Mouse (Mus musculus) MEL (cell line): ENCODE measurements around the gene Pptc7. TPM values are rescaled to one million over a fixed set of nuclear protein-coding genes. Genes with fewer than 3 reads are reported as not detected.

Source experiments
- DNase-seq: peaks from one replicate; pipeline ENCODE4 v3.0.0; 2011; ENCODE audit warnings: low read depth, low spot score
- H3K27ac ChIP-seq: 2 replicates; pipeline ENCODE4 v1.5.1; 2012; ENCODE audit warnings: low read depth, mild to moderate bottlenecking, control low read depth, low read length, moderate library complexity; ENCODE audit not compliant: control insufficient read depth
- H3K27me3 ChIP-seq, 2 experiments: fragments of 150-350 bp in 1 of 2; sonication (generic) in 1 of 2; 2 replicates each; pipeline ENCODE4 v1.6.1; 2012; ENCODE audit warnings: low read length in 2 of 2, mild to moderate bottlenecking in 2 of 2, improper control_type of control experiment in 1 of 2, moderate library complexity in 1 of 2; ENCODE audit not compliant: insufficient read depth in 2 of 2, control insufficient read depth in 1 of 2
- H3K36me3 ChIP-seq, 2 experiments: 2 replicates each; pipeline ENCODE4 v1.6.1; 2012 to 2014; ENCODE audit warnings: low read length in 2 of 2, improper control_type of control experiment in 1 of 2, inconsistent platforms in 1 of 2, mild to moderate bottlenecking in 1 of 2; ENCODE audit not compliant: insufficient read depth in 2 of 2, control insufficient read depth in 1 of 2
- H3K4me1 ChIP-seq, 2 experiments: fragments of 150-350 bp in 1 of 2; sonication (generic) in 1 of 2; 2 replicates each; pipeline ENCODE4 v1.6.1; 2012; ENCODE audit warnings: low read length in 2 of 2, improper control_type of control experiment in 1 of 2, mild to moderate bottlenecking in 1 of 2; ENCODE audit not compliant: insufficient read depth in 2 of 2, control insufficient read depth in 1 of 2
- H3K4me3 ChIP-seq, 2 experiments: fragments of 150-350 bp in 1 of 2; sonication (generic) in 1 of 2; 2 replicates each; pipeline ENCODE4 v1.5.1; 2012; ENCODE audit warnings: low read depth in 2 of 2, low read length in 2 of 2, mild to moderate bottlenecking in 2 of 2, moderate library complexity in 2 of 2, control low read depth in 1 of 2, improper control_type of control experiment in 1 of 2; ENCODE audit not compliant: control insufficient read depth in 1 of 2, insufficient read depth in 1 of 2
- H3K79me2 ChIP-seq: 2 replicates; pipeline ENCODE4 v1.6.1; 2012; ENCODE audit warnings: mild to moderate bottlenecking, low read length, moderate library complexity; ENCODE audit not compliant: control insufficient read depth, poor library complexity, insufficient read depth
- H3K9ac ChIP-seq: 2 replicates; pipeline ENCODE4 v1.6.1; 2012; ENCODE audit warnings: low read depth, mild to moderate bottlenecking, control low read depth, low read length, moderate library complexity; ENCODE audit not compliant: control insufficient read depth, poor library complexity, severe bottlenecking
- H3K9me3 ChIP-seq: fragments of 150-350 bp; sonication (generic); replicated peaks from 2 replicates; pipeline ENCODE4 v1.6.1; 2012; ENCODE audit warnings: mild to moderate bottlenecking, low read length, improper control_type of control experiment, moderate library complexity; ENCODE audit not compliant: insufficient read depth
- CHD2 ChIP-seq: IDR thresholded peaks from 2 replicates; pipeline ENCODE4 v1.6.1; 2011; ENCODE audit warnings: low read length, improper control_type of control experiment
- CTCF ChIP-seq, 3 experiments: IDR thresholded peaks in 2 of 3; conservative IDR thresholded peaks in 1 of 3; 2 replicates each; pipeline ENCODE4 v1.5.1; 2011 to 2012; ENCODE audit warnings: low read length in 3 of 3, low read depth in 2 of 3, mild to moderate bottlenecking in 2 of 3, improper control_type of control experiment in 1 of 3, inconsistent platforms in 1 of 3, mixed read lengths in 1 of 3, moderate library complexity in 1 of 3; ENCODE audit not compliant: control insufficient read depth in 1 of 3, insufficient read depth in 1 of 3, poor library complexity in 1 of 3, severe bottlenecking in 1 of 3
- EP300 ChIP-seq, 2 experiments: IDR thresholded peaks; 2 replicates each; pipeline ENCODE4 v1.6.1; 2011; ENCODE audit warnings: improper control_type of control experiment in 2 of 2, low read length in 2 of 2, low read depth in 1 of 2, mild to moderate bottlenecking in 1 of 2
- KAT2A ChIP-seq: conservative IDR thresholded peaks from 2 replicates; pipeline ENCODE4 v1.6.1; 2012; ENCODE audit warnings: low read depth, low read length, improper control_type of control experiment, inconsistent platforms
- MAFK ChIP-seq: IDR thresholded peaks from 2 replicates; pipeline ENCODE4 v1.6.1; 2011; ENCODE audit warnings: low read depth, mild to moderate bottlenecking, low read length, improper control_type of control experiment, borderline replicate concordance
- MAX ChIP-seq: IDR thresholded peaks from 2 replicates; pipeline ENCODE4 v1.6.1; 2011; ENCODE audit warnings: low read length, improper control_type of control experiment
- MYC ChIP-seq: IDR thresholded peaks from 2 replicates; pipeline ENCODE4 v1.6.1; 2011; ENCODE audit warnings: low read depth, mild to moderate bottlenecking, low read length, improper control_type of control experiment, moderate library complexity
- NELFE ChIP-seq: IDR thresholded peaks from 2 replicates; pipeline ENCODE4 v1.6.1; 2011; ENCODE audit warnings: low read depth, low read length, improper control_type of control experiment
- NRF1 ChIP-seq: IDR thresholded peaks from 2 replicates; pipeline ENCODE4 v1.6.1; 2014; ENCODE audit warnings: low read depth, mild to moderate bottlenecking, inconsistent platforms, low read length, improper control_type of control experiment, moderate library complexity; ENCODE audit not compliant: poor library complexity, insufficient read depth, severe bottlenecking
- POLR2AphosphoS2 ChIP-seq: IDR thresholded peaks from 2 replicates; pipeline ENCODE4 v1.6.1; 2011; ENCODE audit warnings: low read length, improper control_type of control experiment
- POLR2AphosphoS5 ChIP-seq: IDR thresholded peaks from 2 replicates; pipeline ENCODE4 v1.6.1; 2012; ENCODE audit warnings: low read depth, borderline replicate concordance, mild to moderate bottlenecking, inconsistent platforms, low read length, moderate library complexity, mixed read lengths
- RAD21 ChIP-seq: IDR thresholded peaks from 2 replicates; pipeline ENCODE4 v1.6.1; 2011; ENCODE audit warnings: mild to moderate bottlenecking, low read depth, low read length, improper control_type of control experiment
- RCOR1 ChIP-seq: IDR thresholded peaks from 2 replicates; pipeline ENCODE4 v1.6.1; 2012; ENCODE audit warnings: low read depth, mild to moderate bottlenecking, inconsistent platforms, low read length, improper control_type of control experiment
- UBTF ChIP-seq: IDR thresholded peaks from 2 replicates; pipeline ENCODE4 v1.6.1; 2012; ENCODE audit warnings: low read depth, mild to moderate bottlenecking, inconsistent platforms, low read length, improper control_type of control experiment, moderate library complexity, borderline replicate concordance; ENCODE audit not compliant: insufficient read depth
- USF1 ChIP-seq: IDR thresholded peaks from 2 replicates; pipeline ENCODE4 v1.6.1; 2014; ENCODE audit warnings: low read depth, mild to moderate bottlenecking, inconsistent platforms, low read length, improper control_type of control experiment, moderate library complexity
- USF2 ChIP-seq, 2 experiments: IDR thresholded peaks; 2 replicates each; pipeline ENCODE4 v1.6.1; 2011 to 2012; ENCODE audit warnings: improper control_type of control experiment in 2 of 2, low read length in 2 of 2, borderline replicate concordance in 1 of 2, inconsistent platforms in 1 of 2, low read depth in 1 of 2, mild to moderate bottlenecking in 1 of 2; ENCODE audit not compliant: insufficient read depth in 1 of 2
- ZC3H11A ChIP-seq: IDR thresholded peaks from 2 replicates; pipeline ENCODE4 v1.6.1; 2012; ENCODE audit warnings: low read depth, mild to moderate bottlenecking, inconsistent platforms, low read length, improper control_type of control experiment
- ZKSCAN1 ChIP-seq: IDR thresholded peaks from 2 replicates; pipeline ENCODE4 v1.6.1; 2012; ENCODE audit warnings: low read depth, mild to moderate bottlenecking, inconsistent platforms, low read length, improper control_type of control experiment, moderate library complexity
- ZNF384 ChIP-seq: IDR thresholded peaks from 2 replicates; pipeline ENCODE4 v1.6.1; 2012; ENCODE audit warnings: low read depth, mild to moderate bottlenecking, inconsistent platforms, low read length, improper control_type of control experiment
- polyA plus RNA-seq, 2 experiments: library from polyadenylated mRNA; stranded (reverse) in 1 of 2; unstranded in 1 of 2; fragments of >175 nt in 1 of 2; fragments of >200 nt in 1 of 2; gene quantifications; 2 replicates each; pipeline versions ENCODE4 v1.2.1 to v1.2.4; 2012; ENCODE audit warnings: low replicate concordance in 2 of 2, low read depth in 1 of 2; ENCODE audit not compliant: insufficient read length in 2 of 2, insufficient read depth in 1 of 2, missing spikeins in 1 of 2
- total RNA-seq: library from RNA; depleted of rRNA; stranded (reverse); fragments of 300-350 nt; gene quantifications from 2 replicates; pipeline ENCODE4 v1.2.3, GENCODE M21; 2012

The Pptc7 gene
- total and polyA plus RNA-seq, 3 experiments: 17.3 to 22.3 TPM; not detected in 1

- TF ChIP-seq POLR2AphosphoS2: no peak
- TF ChIP-seq NRF1: no peak
Observed at GRCm38 (mm10) chr5:122267899-122268298, 16.3 kb upstream of the Pptc7 start (continued).

DNA sequence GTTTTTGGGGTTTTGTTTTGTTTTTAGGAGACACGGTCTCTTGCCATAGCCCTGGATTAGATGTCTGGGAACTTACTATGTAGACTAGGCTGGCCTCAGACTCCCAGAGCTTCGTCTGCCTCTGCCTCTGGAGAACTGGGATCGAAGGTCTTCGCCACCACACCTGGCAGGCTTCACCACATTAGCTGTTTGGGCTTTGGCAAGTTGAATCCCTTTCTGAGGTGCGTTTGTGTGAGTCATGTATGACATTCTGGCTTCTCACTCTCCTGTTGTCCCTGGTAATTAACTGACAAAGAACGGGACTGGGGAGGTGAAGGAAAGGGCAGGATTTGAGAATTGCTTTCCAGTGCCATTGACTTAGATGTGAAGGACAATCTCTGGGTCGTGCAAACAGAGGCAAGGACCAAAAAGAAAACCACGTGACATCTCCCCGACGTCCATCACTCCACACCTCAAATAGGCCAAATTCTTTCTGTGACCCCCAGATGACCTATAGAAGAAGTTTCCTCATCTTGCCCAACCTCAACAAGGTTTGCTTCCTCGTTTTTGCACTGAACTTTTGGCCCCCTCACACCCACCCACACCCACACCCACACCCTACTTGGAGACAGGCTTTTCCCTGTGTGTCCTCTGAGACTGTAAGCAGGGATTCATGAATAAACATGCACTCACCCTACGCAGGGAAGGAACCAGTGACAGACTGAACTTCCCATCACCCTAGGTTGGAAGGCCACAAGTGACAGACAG, 15.1 kb upstream of the Pptc7 start:
- H3K4me1 ChIP-seq: peaks cover 0 to 12% of the 10 kb centered on the region in 2 experiments; a peak in 1 of 4 replicates
- H3K4me3 ChIP-seq: no peak overlapping the region
- H3K27ac ChIP-seq: no peak overlapping the region
- H3K9ac ChIP-seq: no peak overlapping the region
- DNase-seq: no peak
- H3K9me3 ChIP-seq: no peaks in the 10 kb centered on the region
- no peaks in the 10 kb centered on the region for H3K27me3 ChIP-seq
- TF ChIP-seq CHD2 (no peak), CTCF (IDR thresholded peaks at IDR 0.05 in 2 of 3, conservative IDR thresholded peaks at IDR 0.05 in 1 of 3; ENCODE audit: control insufficient read depth in 1 of 3, insufficient read depth in 1 of 3, low read depth in 2 of 3, low read length in 3 of 3, poor library complexity in 1 of 3, severe bottlenecking in 1 of 3) (no peak), RCOR1 (no peak), USF1 (no peak), ZNF384 (no peak), KAT2A (no peak), USF2 (IDR thresholded peaks at IDR 0.05; ENCODE audit: borderline replicate concordance in 1 of 2, insufficient read depth in 1 of 2, low read depth in 1 of 2, low read length in 2 of 2) (no peak), EP300 (IDR thresholded peaks at IDR 0.05; ENCODE audit: low read depth in 1 of 2, low read length in 2 of 2) (no peak), RAD21 (no peak), ZC3H11A (no peak), POLR2AphosphoS5 (no peak), NELFE (no peak), ZKSCAN1 (no peak)
- TF ChIP-seq, all 39 proteins: peak for 0
- peaks cover 0 to 5% of the 10 kb centered on the region in 2 experiments; a peak in 2 of 4 replicates for H3K36me3 ChIP-seq
- peaks cover 2% of the 10 kb centered on the region; the same call in 1 of the 2 replicates for H3K79me2 ChIP-seq

- 0 out of 4 replicates have a peak, but pooled peaks cover 0 to 2% of the 10 kb centered on the region in 2 experiments for H3K27me3 ChIP-seq
- no peak for TF ChIP-seq MAX
- no peak for TF ChIP-seq RAD21
- TF ChIP-seq MYC: no peak
- no peak for TF ChIP-seq MAFK
- TF ChIP-seq ZKSCAN1: no peak
- no peak for TF ChIP-seq UBTF
- TF ChIP-seq RCOR1: no peak
- no peaks in the 10 kb centered on the region for H3K9me3 ChIP-seq
- DNase-seq: no peak
- H3K79me2 ChIP-seq: no peaks in the 10 kb centered on the region
- H3K27ac ChIP-seq: no peak overlapping the region
- no peak overlapping the region for H3K9ac ChIP-seq
- H3K36me3 ChIP-seq: peaks cover 0 to 4% of the 10 kb centered on the region in 2 experiments; a peak in 2 of 4 replicates
- H3K4me3 ChIP-seq: no peak overlapping the region
- peaks cover 0 to 15% of the 10 kb centered on the region in 2 experiments; a peak in 2 of 4 replicates for H3K4me1 ChIP-seq
Observed at GRCm38 (mm10) chr5:122272821-122273220, 11.3 kb upstream of the Pptc7 start.
